Mouse (Mus musculus): ENCODE measurements around the gene Frmd4a.

- TF ChIP-seq HCFC1 (IDR thresholded peaks at IDR 0.05; ENCODE audit: borderline replicate concordance, insufficient read depth, low read length) (no peak), MAFK (IDR thresholded peaks at IDR 0.05; ENCODE audit: insufficient read depth, low read depth, low read length) (no peak)
These were observed 498.4 kb downstream of the Frmd4a start for GRCm38 (mm10) chr2:4515910-4516309.

All from ES-E14 (cell line).